Mouse (Mus musculus): Measurements from ENCODE around the gene H2-DMb1. TPM values are rescaled to one million over a fixed set of nuclear protein-coding genes. Genes with fewer than 3 reads are reported as not detected.
A peak's percentile ranks its signal among the peaks of the same experiment; 100 is the strongest.

Gene H2-DMb1
- polyA plus RNA-seq, 2 experiments: 0.79 to 1.2 TPM

- peaks cover 5% of the 10 kb centered on the region; the same call in 1 of the 2 replicates for H3K27me3 ChIP-seq (ENCODE audit: control insufficient read depth, insufficient read depth, low read length)
- no peak overlapping the region for H3K9ac ChIP-seq (replicated peaks)
- no peak overlapping the region for H3K27ac ChIP-seq
- no peak overlapping the region for H3K4me3 ChIP-seq (ENCODE audit: insufficient read depth in 1 of 2, low read depth in 2 of 2, low read length in 2 of 2)
- TF ChIP-seq EP300 (IDR thresholded peaks at IDR 0.05; ENCODE audit: low read depth): no peak
- no peak for TF ChIP-seq CTCF (IDR thresholded peaks at IDR 0.05; ENCODE audit: low read depth)
- H3K9me3 ChIP-seq (ENCODE audit: control insufficient read depth, low read length): no peaks in the 10 kb centered on the region
- DNase-seq (ENCODE audit: low read depth in 3 of 3, low spot score in 3 of 3): no peak
- H3K4me1 ChIP-seq (replicated peaks; ENCODE audit: control insufficient read depth in 2 of 2, insufficient read depth in 2 of 2, low read length in 1 of 2): peaks cover 0 to 4% of the 10 kb centered on the region in 2 experiments; a peak in 1 of 4 replicates
- ATAC-seq (ENCODE audit: insufficient read depth): no peak
- no peaks in the 10 kb centered on the region for H3K36me3 ChIP-seq (replicated peaks; ENCODE audit: control insufficient read depth, insufficient read depth, low read depth)
- 56% methylated on average over 15 of the region's 15 CpGs for WGBS (ENCODE audit: insufficient replicate concordance)
- no peak overlapping the region for H3K4me2 ChIP-seq (ENCODE audit: low read depth)
Measured at GRCm38 (mm10) chr17:34183564-34184219, 30.8 kb downstream of the H2-DMb1 start.

GRCm38 (mm10) chr17:34185526-34185925, 32.7 kb downstream of the H2-DMb1 start:
- 77% methylated on average over 9 of the region's 9 CpGs for WGBS (ENCODE audit: insufficient replicate concordance)
- Histone ChIP-seq H3K4me1 (replicated peaks; ENCODE audit: control insufficient read depth in 2 of 2, insufficient read depth in 2 of 2, low read length in 1 of 2) (no peaks in the 10 kb centered on the region), H3K36me3 (replicated peaks; ENCODE audit: control insufficient read depth, insufficient read depth, low read depth) (no peaks in the 10 kb centered on the region), H3K4me2 (ENCODE audit: low read depth) (no peak overlapping the region), H3K9me3 (ENCODE audit: control insufficient read depth, low read length) (no peaks in the 10 kb centered on the region), H3K4me3 (ENCODE audit: insufficient read depth in 1 of 2, low read depth in 2 of 2, low read length in 2 of 2) (no peak overlapping the region), H3K9ac (replicated peaks) (no peak overlapping the region), H3K27ac (no peak overlapping the region), H3K27me3 (ENCODE audit: control insufficient read depth, insufficient read depth, low read length) (peaks cover 5% of the 10 kb centered on the region; the same call in 1 of the 2 replicates)
- ATAC-seq (ENCODE audit: insufficient read depth) (no peak), DNase-seq (ENCODE audit: low read depth in 3 of 3, low spot score in 3 of 3) (no peak)
- TF ChIP-seq EP300 (IDR thresholded peaks at IDR 0.05; ENCODE audit: low read depth): no peak
- no peak for TF ChIP-seq CTCF (IDR thresholded peaks at IDR 0.05; ENCODE audit: low read depth)

- TF ChIP-seq CTCF (IDR thresholded peaks at IDR 0.05; ENCODE audit: low read depth) (no peak), EP300 (IDR thresholded peaks at IDR 0.05; ENCODE audit: low read depth) (no peak)
- ATAC-seq (ENCODE audit: insufficient read depth) (peak; percentile 23; the same call in 1 of the 2 replicates), DNase-seq (ENCODE audit: low read depth in 3 of 3, low spot score in 3 of 3) (no peak)
- Histone ChIP-seq H3K27me3 (ENCODE audit: control insufficient read depth, insufficient read depth, low read length) (peaks cover 5% of the 10 kb centered on the region; the same call in 1 of the 2 replicates), H3K4me2 (ENCODE audit: low read depth) (peak overlapping the region; percentile 81), H3K4me1 (replicated peaks; ENCODE audit: control insufficient read depth in 2 of 2, insufficient read depth in 2 of 2, low read length in 1 of 2) (no peaks in the 10 kb centered on the region), H3K9me3 (ENCODE audit: control insufficient read depth, low read length) (no peaks in the 10 kb centered on the region), H3K27ac (no peak overlapping the region), H3K36me3 (replicated peaks; ENCODE audit: control insufficient read depth, insufficient read depth, low read depth) (no peaks in the 10 kb centered on the region), H3K9ac (replicated peaks) (peak overlapping the region; percentile 23), H3K4me3 (ENCODE audit: insufficient read depth in 1 of 2, low read depth in 2 of 2, low read length in 2 of 2) (peak overlapping the region; percentile 57 to 62)
- WGBS (ENCODE audit: insufficient replicate concordance): 3% methylated on average over 14 of the region's 14 CpGs
Measured at GRCm38 (mm10) chr17:34186885-34187260, 34.0 kb downstream of the H2-DMb1 start.

- H3K9me3 ChIP-seq (ENCODE audit: control insufficient read depth, low read length): no peaks in the 10 kb centered on the region
- DNase-seq (ENCODE audit: low read depth in 3 of 3, low spot score in 3 of 3): peak; percentile 77 to 84 (median 80)
- WGBS (ENCODE audit: insufficient replicate concordance): 1% methylated on average over 46 of the region's 46 CpGs
- peak within 1 kb of the TSS; percentile 81 for H3K4me2 ChIP-seq (ENCODE audit: low read depth)
- peaks cover 5% of the 10 kb centered on the region; the same call in 1 of the 2 replicates for H3K27me3 ChIP-seq (ENCODE audit: control insufficient read depth, insufficient read depth, low read length)
- H3K4me3 ChIP-seq (ENCODE audit: insufficient read depth in 1 of 2, low read depth in 2 of 2, low read length in 2 of 2): peak within 1 kb of the TSS; percentile 62 to 65
- H3K36me3 ChIP-seq (replicated peaks; ENCODE audit: control insufficient read depth, insufficient read depth, low read depth): no peaks in the 10 kb centered on the region
- peak within 1 kb of the TSS; percentile 54 for H3K9ac ChIP-seq (replicated peaks)
- H3K27ac ChIP-seq: no peak within 1 kb of the TSS
- H3K4me1 ChIP-seq (replicated peaks; ENCODE audit: control insufficient read depth in 2 of 2, insufficient read depth in 2 of 2, low read length in 1 of 2): no peaks in the 10 kb centered on the region
- TF ChIP-seq EP300 (IDR thresholded peaks at IDR 0.05; ENCODE audit: low read depth) (no peak), CTCF (IDR thresholded peaks at IDR 0.05; ENCODE audit: low read depth) (no peak)
- ATAC-seq (ENCODE audit: insufficient read depth): peak; percentile 90
Measured at GRCm38 (mm10) chr17:34187261-34187916, 34.5 kb downstream of the H2-DMb1 start, which contains the start of the genes Tap1 and Psmb9. Gene Tap1 (plus strand): TSS chr17:34187553. Gene Psmb9 (minus strand): TSS chr17:34187764.

GRCm38 (mm10) chr17:34188010-34188409, 35.1 kb downstream of the H2-DMb1 start:
- peak overlapping the region; percentile 62 to 65 for H3K4me3 ChIP-seq (ENCODE audit: insufficient read depth in 1 of 2, low read depth in 2 of 2, low read length in 2 of 2)
- no peaks in the 10 kb centered on the region for H3K4me1 ChIP-seq (replicated peaks; ENCODE audit: control insufficient read depth in 2 of 2, insufficient read depth in 2 of 2, low read length in 1 of 2)
- ATAC-seq (ENCODE audit: insufficient read depth) (0 out of 2 replicates have a peak, but pooled peaks have one; percentile 22), DNase-seq (ENCODE audit: low read depth in 3 of 3, low spot score in 3 of 3) (no peak)
- WGBS (ENCODE audit: insufficient replicate concordance): 2% methylated on average over 20 of the region's 20 CpGs
- TF ChIP-seq CTCF (IDR thresholded peaks at IDR 0.05; ENCODE audit: low read depth): no peak
- TF ChIP-seq EP300 (IDR thresholded peaks at IDR 0.05; ENCODE audit: low read depth): no peak
- peak overlapping the region; percentile 54 for H3K9ac ChIP-seq (replicated peaks)
- H3K36me3 ChIP-seq (replicated peaks; ENCODE audit: control insufficient read depth, insufficient read depth, low read depth): no peaks in the 10 kb centered on the region
- no peaks in the 10 kb centered on the region for H3K9me3 ChIP-seq (ENCODE audit: control insufficient read depth, low read length)
- peaks cover 5% of the 10 kb centered on the region; the same call in 1 of the 2 replicates for H3K27me3 ChIP-seq (ENCODE audit: control insufficient read depth, insufficient read depth, low read length)
- peak overlapping the region; percentile 81 for H3K4me2 ChIP-seq (ENCODE audit: low read depth)
- H3K27ac ChIP-seq: no peak overlapping the region

Data from liver, embryonic 14.5 days (tissue).